Mouse (Mus musculus): ENCODE measurements at regions not wholly inside any gene's neighbourhood (a gene's known extent, or its start where the extent isn't known, plus 50 kb on each side); places are given as distances from the start of the nearest gene placed in this dataset.

- peak; percentile 59 for DNase-seq (ENCODE audit: low spot score)
These were observed 61.0 kb downstream of the 1700020N15Rik start for GRCm38 (mm10) chrX:70006113-70006512.

- no peak for DNase-seq (ENCODE audit: low spot score)
These were observed 62.0 kb downstream of the 1700020N15Rik start for GRCm38 (mm10) chrX:70007077-70007476.

All from embryo, embryonic 10 days (tissue).